Mouse (Mus musculus): ENCODE results near the gene Rnf34. TPM values are rescaled to one million over a fixed set of nuclear protein-coding genes. Genes with fewer than 3 reads are reported as not detected.
A peak's percentile ranks its signal among the peaks of the same experiment; 100 is the strongest.

Gene Rnf34
- polyA plus RNA-seq (2015; fragmentation: Nextera tagmentation; extraction: Ambion mirVana): 32.6 and 35.9 TPM in 2 replicates

DNA sequence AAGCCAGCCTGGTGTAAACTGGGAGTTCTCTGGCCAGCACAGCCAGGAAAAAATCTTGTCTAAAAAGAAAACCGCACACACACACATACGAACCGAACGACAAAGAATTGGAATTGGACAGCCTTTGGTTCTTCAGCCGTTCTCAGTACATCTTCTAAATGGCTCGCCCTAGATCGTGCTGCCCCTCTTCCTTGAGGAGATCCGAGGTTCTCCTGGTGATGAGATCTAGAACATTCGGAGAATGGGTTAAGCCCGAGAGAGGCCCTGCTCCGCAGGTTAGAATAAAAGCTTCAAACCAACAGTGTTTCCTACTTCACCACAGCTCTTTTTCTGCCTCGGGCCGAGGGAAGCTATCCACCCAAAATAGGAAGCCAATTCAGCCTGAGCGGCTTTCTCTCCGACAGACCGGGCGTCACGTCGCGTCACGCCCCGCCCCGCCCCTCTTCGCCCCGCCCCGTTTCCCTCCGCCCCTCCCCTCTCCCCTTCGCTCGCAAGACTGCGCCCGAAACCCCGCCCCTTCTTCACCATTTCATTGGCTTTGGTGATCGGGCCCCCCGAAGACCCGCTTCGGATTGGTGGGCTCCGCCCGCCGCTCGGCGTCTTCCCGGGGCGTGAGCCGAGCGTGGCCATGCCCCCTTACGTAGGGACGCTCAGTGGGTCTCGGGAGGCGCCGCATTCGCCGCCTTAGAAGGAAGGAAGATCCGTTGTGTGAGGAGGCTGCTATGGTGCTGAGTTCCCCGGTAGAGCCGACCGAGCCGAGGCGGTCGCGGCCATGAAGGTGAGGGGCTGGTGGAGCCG, at the start of gene Rnf34:
Gene Rnf34, plus strand, starts transcription at position 528 of the 798 bp plus-strand sequence.
- no peaks in the 10 kb centered on the region for H3K9me3 ChIP-seq (replicated peaks; ENCODE audit: control insufficient read depth, low read length)
- H3K4me1 ChIP-seq (ENCODE audit: control insufficient read depth, insufficient read depth, low read length): peaks cover 14% of the 10 kb centered on the region
- peak within 1 kb of the TSS; percentile 91 for H3K9ac ChIP-seq (ENCODE audit: low read length)
- H3K27me3 ChIP-seq (ENCODE audit: control insufficient read depth, insufficient read depth, low read length): no peaks in the 10 kb centered on the region
- peak within 1 kb of the TSS; percentile 90 for H3K27ac ChIP-seq (ENCODE audit: low read length)
- ATAC-seq (replicated peaks; ENCODE audit: extremely low read depth, insufficient read depth, low FRiP score): peak; percentile 100
- peak within 1 kb of the TSS; percentile 80 for H3K4me2 ChIP-seq (ENCODE audit: low read depth, low read length)
- under 1% methylated on average over 61 of the region's 61 CpGs for WGBS
- H3K4me3 ChIP-seq (ENCODE audit: low read length): peak within 1 kb of the TSS; percentile 71
- no peaks in the 10 kb centered on the region for H3K36me3 ChIP-seq (ENCODE audit: control insufficient read depth, insufficient read depth)

DNA sequence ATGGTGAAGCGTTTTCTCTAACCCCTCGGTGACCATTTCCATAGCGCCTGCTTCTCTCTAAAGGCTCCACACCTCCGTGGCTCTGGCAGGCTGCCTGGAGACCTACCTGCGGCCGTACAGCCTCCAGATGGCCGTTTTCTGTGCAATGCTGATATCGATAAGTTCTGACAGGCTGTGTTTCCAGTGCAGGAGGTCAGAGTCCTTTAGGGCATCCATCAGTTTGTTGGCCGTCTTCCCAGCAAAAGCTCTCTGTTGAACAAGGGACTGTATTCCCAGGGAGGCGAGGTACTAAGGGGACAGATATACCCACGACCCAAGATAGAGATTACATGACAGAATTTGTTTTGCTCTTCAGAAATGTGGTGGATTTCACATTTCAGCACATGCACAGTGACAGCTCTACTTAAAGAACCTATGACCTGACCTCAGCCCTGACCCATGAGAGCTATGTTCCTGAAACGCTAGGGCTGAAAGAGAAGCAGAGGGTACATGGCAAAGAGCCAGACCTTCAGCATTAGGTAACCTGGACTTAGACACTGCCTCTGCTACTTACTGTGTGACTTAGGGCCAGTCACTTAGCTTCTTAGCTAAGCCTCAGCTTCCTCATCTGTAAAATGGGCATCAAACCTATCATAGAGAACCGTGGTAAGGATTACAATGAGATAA, 49.4 kb upstream of the Rnf34 start:
- no peaks in the 10 kb centered on the region for H3K9me3 ChIP-seq (replicated peaks; ENCODE audit: control insufficient read depth, low read length)
- H3K4me2 ChIP-seq (ENCODE audit: low read depth, low read length): no peak overlapping the region
- peaks cover 64% of the 10 kb centered on the region for H3K36me3 ChIP-seq (ENCODE audit: control insufficient read depth, insufficient read depth)
- peaks cover 38% of the 10 kb centered on the region for H3K4me1 ChIP-seq (ENCODE audit: control insufficient read depth, insufficient read depth, low read length)
- 36% methylated on average over 13 of the region's 13 CpGs for WGBS
- no peak overlapping the region for H3K4me3 ChIP-seq (ENCODE audit: low read length)
- no peak overlapping the region for H3K9ac ChIP-seq (ENCODE audit: low read length)
- H3K27me3 ChIP-seq (ENCODE audit: control insufficient read depth, insufficient read depth, low read length): no peaks in the 10 kb centered on the region
- H3K27ac ChIP-seq (ENCODE audit: low read length): peak overlapping the region; percentile 57
- peak; percentile 40 for ATAC-seq (replicated peaks; ENCODE audit: extremely low read depth, insufficient read depth, low FRiP score)

DNA sequence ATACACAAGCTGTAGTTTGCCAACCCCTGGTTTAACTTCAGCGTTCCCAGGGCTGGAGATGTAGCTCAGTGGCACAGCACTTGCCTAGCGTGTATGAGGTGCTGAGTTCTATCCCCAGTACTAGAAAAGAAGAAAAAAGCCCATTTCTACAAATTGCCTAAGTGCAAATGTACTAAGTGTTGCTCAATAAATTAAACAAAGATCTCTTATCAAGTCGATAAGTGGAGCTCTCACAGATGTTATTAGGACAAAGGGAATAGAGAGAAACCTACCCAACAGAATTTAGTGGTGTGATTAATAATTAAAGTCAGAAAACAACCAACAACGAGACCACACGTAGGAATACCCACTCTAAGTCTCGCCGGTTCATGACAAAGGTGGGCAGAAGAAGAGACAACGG, 48.2 kb upstream of the Rnf34 start:
- peak overlapping the region; percentile 66 for H3K27ac ChIP-seq (ENCODE audit: low read length)
- peaks cover 67% of the 10 kb centered on the region for H3K36me3 ChIP-seq (ENCODE audit: control insufficient read depth, insufficient read depth)
- H3K4me3 ChIP-seq (ENCODE audit: low read length): no peak overlapping the region
- H3K9me3 ChIP-seq (replicated peaks; ENCODE audit: control insufficient read depth, low read length): no peaks in the 10 kb centered on the region
- WGBS: 94% methylated on average over 8 of the region's 8 CpGs
- H3K27me3 ChIP-seq (ENCODE audit: control insufficient read depth, insufficient read depth, low read length): no peaks in the 10 kb centered on the region
- ATAC-seq (replicated peaks; ENCODE audit: extremely low read depth, insufficient read depth, low FRiP score): no peak
- H3K9ac ChIP-seq (ENCODE audit: low read length): no peak overlapping the region
- no peak overlapping the region for H3K4me2 ChIP-seq (ENCODE audit: low read depth, low read length)
- peaks cover 38% of the 10 kb centered on the region for H3K4me1 ChIP-seq (ENCODE audit: control insufficient read depth, insufficient read depth, low read length)

DNA sequence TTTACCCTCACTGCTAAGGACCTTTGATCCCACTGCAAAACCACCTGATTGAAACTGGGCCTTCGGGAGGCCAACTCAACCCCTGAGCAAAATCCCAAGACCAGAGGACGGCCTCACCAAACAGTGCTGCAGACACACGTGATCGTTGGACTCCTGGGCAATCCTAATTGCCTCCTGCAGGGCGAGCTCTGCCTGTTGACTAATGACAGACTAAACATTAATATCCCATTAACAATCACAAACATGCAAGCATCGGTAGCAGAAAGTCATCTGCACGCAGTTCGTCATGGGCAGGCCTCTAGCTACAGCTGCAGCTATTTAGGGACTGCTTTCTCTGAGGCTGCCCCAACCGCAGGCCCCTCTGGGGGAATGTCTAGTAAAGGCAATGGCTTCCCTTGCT, 47.1 kb upstream of the Rnf34 start:
- Histone ChIP-seq H3K36me3 (ENCODE audit: control insufficient read depth, insufficient read depth) (peaks cover 68% of the 10 kb centered on the region), H3K27ac (ENCODE audit: low read length) (peak overlapping the region; percentile 66), H3K4me2 (ENCODE audit: low read depth, low read length) (no peak overlapping the region), H3K9ac (ENCODE audit: low read length) (no peak overlapping the region), H3K4me1 (ENCODE audit: control insufficient read depth, insufficient read depth, low read length) (peaks cover 38% of the 10 kb centered on the region), H3K27me3 (ENCODE audit: control insufficient read depth, insufficient read depth, low read length) (no peaks in the 10 kb centered on the region), H3K4me3 (ENCODE audit: low read length) (no peak overlapping the region), H3K9me3 (replicated peaks; ENCODE audit: control insufficient read depth, low read length) (no peaks in the 10 kb centered on the region)
- ATAC-seq (replicated peaks; ENCODE audit: extremely low read depth, insufficient read depth, low FRiP score): no peak
- WGBS: 54% methylated on average over 9 of the region's 9 CpGs

DNA sequence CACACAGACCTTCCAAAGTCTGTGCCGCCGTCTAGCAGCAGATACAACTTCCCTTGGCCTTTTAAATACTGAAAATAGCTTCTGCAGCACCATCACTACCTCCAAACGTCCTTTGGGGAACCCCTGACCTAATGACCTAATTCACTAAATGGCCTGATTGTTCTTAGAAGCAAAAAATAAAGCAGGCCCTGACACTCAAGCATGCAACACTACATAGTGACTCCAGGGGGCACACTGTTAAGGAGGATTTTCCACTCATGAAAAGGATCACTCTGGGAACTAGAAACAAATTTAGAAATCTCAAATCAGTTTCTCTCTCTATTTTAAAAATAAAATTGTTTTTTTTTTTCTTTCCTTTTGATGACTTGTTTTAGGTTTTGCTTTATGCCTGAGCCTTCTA, 44.3 kb upstream of the Rnf34 start:
- Histone ChIP-seq H3K27me3 (ENCODE audit: control insufficient read depth, insufficient read depth, low read length) (no peaks in the 10 kb centered on the region), H3K9me3 (replicated peaks; ENCODE audit: control insufficient read depth, low read length) (no peaks in the 10 kb centered on the region), H3K4me1 (ENCODE audit: control insufficient read depth, insufficient read depth, low read length) (peaks cover 15% of the 10 kb centered on the region), H3K27ac (ENCODE audit: low read length) (no peak overlapping the region), H3K9ac (ENCODE audit: low read length) (no peak overlapping the region), H3K4me2 (ENCODE audit: low read depth, low read length) (no peak overlapping the region), H3K4me3 (ENCODE audit: low read length) (no peak overlapping the region), H3K36me3 (ENCODE audit: control insufficient read depth, insufficient read depth) (peaks cover 60% of the 10 kb centered on the region)
- ATAC-seq (replicated peaks; ENCODE audit: extremely low read depth, insufficient read depth, low FRiP score): no peak
- WGBS: 59% methylated on average over 3 of the region's 3 CpGs

DNA sequence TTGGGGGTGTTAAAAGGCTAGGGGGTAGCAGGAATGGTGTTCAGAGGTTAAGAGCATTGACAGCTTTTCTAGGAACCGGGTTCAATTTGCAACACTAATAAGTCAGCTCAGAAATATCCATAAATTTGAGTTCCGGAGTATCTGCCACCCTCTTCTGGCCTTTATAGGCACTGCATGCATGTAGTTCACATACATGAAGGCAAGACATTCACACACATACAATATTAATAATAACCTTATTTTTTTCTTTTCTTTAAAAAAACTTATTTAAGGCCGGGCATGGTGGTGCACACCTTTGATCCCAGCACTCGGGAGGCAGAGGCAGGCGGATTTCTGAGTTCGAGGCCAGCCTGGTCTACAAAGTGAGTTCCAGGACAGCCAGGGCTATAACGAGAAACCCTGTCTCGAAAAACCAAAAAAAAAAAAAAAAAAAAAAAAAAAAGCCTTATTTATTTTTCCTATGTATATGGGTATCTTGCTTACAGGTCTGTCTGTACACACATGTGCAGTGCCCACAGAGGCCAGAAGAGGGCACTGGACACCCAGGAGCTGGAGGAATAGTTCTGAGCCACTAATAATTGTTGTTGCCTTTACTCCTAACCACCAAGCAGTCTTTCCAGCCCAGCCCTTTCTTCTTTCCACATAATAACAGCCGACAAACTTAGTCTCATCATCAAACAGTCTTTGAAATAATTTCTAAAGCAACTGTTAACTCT, 38.3 kb upstream of the Rnf34 start:
- Histone ChIP-seq H3K27me3 (ENCODE audit: control insufficient read depth, insufficient read depth, low read length) (no peaks in the 10 kb centered on the region), H3K27ac (ENCODE audit: low read length) (no peak overlapping the region), H3K4me3 (ENCODE audit: low read length) (no peak overlapping the region), H3K9me3 (replicated peaks; ENCODE audit: control insufficient read depth, low read length) (no peaks in the 10 kb centered on the region), H3K9ac (ENCODE audit: low read length) (no peak overlapping the region), H3K36me3 (ENCODE audit: control insufficient read depth, insufficient read depth) (peaks cover 64% of the 10 kb centered on the region), H3K4me2 (ENCODE audit: low read depth, low read length) (no peak overlapping the region), H3K4me1 (ENCODE audit: control insufficient read depth, insufficient read depth, low read length) (no peaks in the 10 kb centered on the region)
- ATAC-seq (replicated peaks; ENCODE audit: extremely low read depth, insufficient read depth, low FRiP score): no peak
- 94% methylated on average over 9 of the region's 9 CpGs for WGBS

DNA sequence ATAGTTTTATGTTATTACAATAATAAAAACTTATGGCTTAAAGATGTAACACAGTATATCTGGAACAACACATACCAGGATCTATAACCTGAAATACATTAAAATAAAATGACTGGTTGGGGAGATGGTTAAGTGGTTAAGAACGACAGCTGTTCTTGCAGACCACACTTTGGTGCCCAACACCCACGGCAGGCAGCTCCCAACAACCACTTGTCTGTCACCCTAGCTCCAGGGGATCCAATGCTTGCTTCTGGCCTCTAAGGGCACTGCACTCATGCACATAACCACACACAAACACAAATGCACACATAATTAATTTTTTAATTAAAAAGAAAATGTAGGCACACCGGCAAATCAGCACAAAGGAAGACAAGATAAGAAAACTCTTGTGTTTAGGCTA, 37.1 kb upstream of the Rnf34 start:
- Histone ChIP-seq H3K9ac (ENCODE audit: low read length) (no peak overlapping the region), H3K4me1 (ENCODE audit: control insufficient read depth, insufficient read depth, low read length) (no peaks in the 10 kb centered on the region), H3K36me3 (ENCODE audit: control insufficient read depth, insufficient read depth) (peaks cover 64% of the 10 kb centered on the region), H3K4me3 (ENCODE audit: low read length) (no peak overlapping the region), H3K9me3 (replicated peaks; ENCODE audit: control insufficient read depth, low read length) (no peaks in the 10 kb centered on the region), H3K27me3 (ENCODE audit: control insufficient read depth, insufficient read depth, low read length) (no peaks in the 10 kb centered on the region), H3K4me2 (ENCODE audit: low read depth, low read length) (no peak overlapping the region), H3K27ac (ENCODE audit: low read length) (no peak overlapping the region)
- 75% methylated on average over 3 of the region's 3 CpGs for WGBS
- no peak for ATAC-seq (replicated peaks; ENCODE audit: extremely low read depth, insufficient read depth, low FRiP score)

DNA sequence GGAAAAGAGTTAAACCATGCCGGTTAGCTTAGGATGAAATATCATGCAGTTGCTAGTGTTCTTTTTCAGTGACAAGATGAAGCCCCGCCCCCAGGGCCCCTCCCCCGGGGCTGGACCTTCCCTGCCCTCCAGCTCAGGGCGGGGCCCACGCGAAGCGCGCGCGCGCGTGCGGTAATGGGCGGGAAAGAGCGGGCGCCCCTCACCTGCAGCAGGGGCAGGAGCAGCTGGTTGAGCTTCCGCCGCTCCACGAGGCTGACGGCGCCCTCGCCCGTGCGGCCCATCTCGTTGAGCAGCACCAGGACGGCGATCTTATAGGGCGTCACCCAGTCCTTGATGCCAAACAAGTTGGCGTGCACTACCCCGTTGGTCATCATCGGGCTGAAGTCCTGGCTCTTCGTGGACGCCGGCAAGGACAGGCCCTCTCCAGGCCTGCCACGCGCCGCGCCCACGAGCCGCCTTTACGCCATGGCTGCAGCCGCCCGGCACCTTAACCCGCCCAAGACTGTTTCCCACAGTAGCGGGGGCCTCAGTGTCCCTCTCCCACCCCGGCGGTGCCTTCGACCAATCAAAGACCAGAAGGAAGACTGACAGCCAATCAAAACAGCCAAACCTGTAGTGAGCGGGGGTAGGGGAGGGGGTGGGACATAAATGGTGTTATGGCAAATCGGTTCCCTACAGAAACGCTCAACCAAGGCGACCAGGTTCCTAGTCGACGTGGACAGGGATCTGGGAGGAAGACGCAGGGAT, 28.9 kb upstream of the Rnf34 start, which contains the start of gene Anapc5:
Gene Anapc5, minus strand, starts transcription at position 563 of the 747 bp plus-strand sequence.
- WGBS: under 1% methylated on average over 55 of the region's 55 CpGs
- Histone ChIP-seq H3K27me3 (ENCODE audit: control insufficient read depth, insufficient read depth, low read length) (no peaks in the 10 kb centered on the region), H3K4me3 (ENCODE audit: low read length) (peak within 1 kb of the TSS; percentile 71), H3K4me1 (ENCODE audit: control insufficient read depth, insufficient read depth, low read length) (peaks cover 10% of the 10 kb centered on the region), H3K9me3 (replicated peaks; ENCODE audit: control insufficient read depth, low read length) (no peaks in the 10 kb centered on the region), H3K36me3 (ENCODE audit: control insufficient read depth, insufficient read depth) (peaks cover 28% of the 10 kb centered on the region), H3K27ac (ENCODE audit: low read length) (peak within 1 kb of the TSS; percentile 93), H3K9ac (ENCODE audit: low read length) (peak within 1 kb of the TSS; percentile 85), H3K4me2 (ENCODE audit: low read depth, low read length) (peak within 1 kb of the TSS; percentile 64)
- ATAC-seq (replicated peaks; ENCODE audit: extremely low read depth, insufficient read depth, low FRiP score): peak; percentile 99

Measured in heart, embryonic 16.5 days (tissue).